Mouse (Mus musculus) neural tube, embryonic 12.5 days (tissue): Measurements from ENCODE around the gene Upk3a. TPM values are rescaled to one million over a fixed set of nuclear protein-coding genes. Genes with fewer than 3 reads are reported as not detected.
A peak's percentile ranks its signal among the peaks of the same experiment; 100 is the strongest.

ENCODE experiments used
- ATAC-seq: fragments of 200-750 bp; cut with Nextera tagmentation; 2 replicates; pipeline ENCODE4 v1.8.0; 2017; ENCODE audit warnings: low read depth, mild to moderate bottlenecking, moderate TSS enrichment, moderate library complexity; ENCODE audit not compliant: low FRiP score
- H3K27ac ChIP-seq: fragments of 300-500 bp; sonication (generic); 2 replicates; pipeline ENCODE4 v1.5.1; 2016
- H3K27me3 ChIP-seq: fragments of 300-500 bp; sonication (generic); replicated peaks from 2 replicates; pipeline ENCODE4 v1.6.1; 2016; ENCODE audit warnings: mild to moderate bottlenecking
- H3K36me3 ChIP-seq: fragments of 300-500 bp; sonication (generic); 2 replicates; pipeline ENCODE4 v1.6.1; 2016; ENCODE audit warnings: mild to moderate bottlenecking
- H3K4me1 ChIP-seq: fragments of 300-500 bp; sonication (generic); 2 replicates; pipeline ENCODE4 v1.6.1; 2016
- H3K4me2 ChIP-seq: fragments of 300-500 bp; sonication (generic); replicated peaks from 2 replicates; pipeline ENCODE4 v1.6.1; 2016; ENCODE audit warnings: mild to moderate bottlenecking
- H3K4me3 ChIP-seq: fragments of 300-500 bp; sonication (generic); 2 replicates; pipeline ENCODE4 v1.5.1; 2016
- H3K9ac ChIP-seq: fragments of 300-500 bp; sonication (generic); 2 replicates; pipeline ENCODE4 v1.6.1; 2016; ENCODE audit warnings: mild to moderate bottlenecking
- H3K9me3 ChIP-seq: fragments of 300-500 bp; sonication (generic); 2 replicates; pipeline ENCODE4 v1.6.1; 2016; ENCODE audit warnings: mild to moderate bottlenecking
- WGBS: fragments of 180-500 bp; shearing (Covaris S2); methylation state at CpG from one replicate; pipeline ENCODE4 v1.1.7; 2016; 5-methylcytosine and 5-hydroxymethylcytosine counted together
- polyA plus RNA-seq: library from polyadenylated mRNA; unstranded; fragments of >200 nt; fragmentation: Nextera tagmentation; extraction: Ambion mirVana; gene quantifications from 2 replicates; pipeline ENCODE4 v1.2.1, GENCODE M21; 2016

Gene Upk3a
- polyA plus RNA-seq, result 0.53 and 0.61 TPM in 2 replicates

DNA sequence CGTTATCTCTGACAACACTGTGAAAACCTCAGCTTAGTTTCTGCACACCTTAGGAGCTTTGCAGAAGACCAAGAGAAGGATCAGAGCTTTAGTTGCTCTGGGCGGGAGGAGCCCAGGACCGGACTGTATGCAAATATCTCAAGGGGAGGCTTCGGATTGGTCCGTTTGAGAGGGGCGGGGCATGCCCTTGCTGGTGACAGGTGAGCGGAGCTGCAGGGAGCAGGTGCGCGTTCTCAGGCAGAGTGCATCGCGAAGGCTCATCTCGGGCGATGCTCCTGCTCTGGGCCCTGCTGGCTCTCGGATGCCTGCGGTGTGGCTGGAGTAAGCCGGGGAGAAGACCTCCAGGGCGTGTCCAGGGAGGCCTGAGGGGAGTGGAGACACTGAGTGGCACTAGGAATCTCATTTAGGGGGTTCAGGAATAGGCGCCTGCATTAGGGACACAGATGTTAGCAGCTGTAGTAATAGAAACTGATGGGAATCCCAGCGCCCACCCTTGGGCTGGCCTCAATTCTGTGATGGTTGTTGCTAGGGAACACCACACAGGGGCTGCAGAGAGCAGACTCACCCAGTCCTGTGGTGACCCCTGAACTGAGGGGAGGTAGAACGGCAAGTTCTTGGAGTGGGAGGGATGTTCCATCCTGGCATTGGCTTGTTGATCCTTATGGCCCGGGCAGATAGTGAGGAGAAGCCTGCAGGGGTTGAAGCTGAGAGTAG is at the start of gene Upk3a:
Gene Upk3a, plus strand, starts transcription at position 191 of the 714 bp plus-strand sequence.
- Histone ChIP-seq H3K4me3 (no peak within 1 kb of the TSS), H3K9ac (no peak within 1 kb of the TSS), H3K36me3 (no peaks in the 10 kb centered on the region), H3K27ac (no peak within 1 kb of the TSS), H3K4me2 (peak within 1 kb of the TSS; percentile 45), H3K4me1 (no peaks in the 10 kb centered on the region), H3K27me3 (peaks cover 3% of the 10 kb centered on the region), H3K9me3 (no peaks in the 10 kb centered on the region)
- no peak for ATAC-seq
- 7% methylated on average over 21 of the region's 21 CpGs for WGBS

GRCm38 (mm10) chr15:84968534-84968933 is 48.4 kb upstream of the Upk3a start:
- Histone ChIP-seq H3K36me3 (peaks cover 4% of the 10 kb centered on the region; the same call in 1 of the 2 replicates), H3K4me1 (peaks cover 9% of the 10 kb centered on the region), H3K27ac (no peak overlapping the region), H3K9ac (no peak overlapping the region), H3K27me3 (no peaks in the 10 kb centered on the region), H3K9me3 (no peaks in the 10 kb centered on the region), H3K4me2 (no peak overlapping the region), H3K4me3 (no peak overlapping the region)
- WGBS, result 91% methylated on average over 4 of the region's 4 CpGs
- no peak for ATAC-seq

GRCm38 (mm10) chr15:84972860-84973543 is 43.9 kb upstream of the Upk3a start:
- H3K36me3 ChIP-seq, result peaks cover 4% of the 10 kb centered on the region; the same call in 1 of the 2 replicates
- H3K4me2 ChIP-seq, result 0 out of 2 replicates have a peak overlapping the region, but pooled peaks have one; percentile 1
- H3K4me3 ChIP-seq, result no peak overlapping the region
- peaks cover 45% of the 10 kb centered on the region for H3K4me1 ChIP-seq
- 51% methylated on average over 8 of the region's 8 CpGs for WGBS
- no peaks in the 10 kb centered on the region for H3K9me3 ChIP-seq
- no peaks in the 10 kb centered on the region for H3K27me3 ChIP-seq
- H3K27ac ChIP-seq, result no peak overlapping the region
- no peak for ATAC-seq
- H3K9ac ChIP-seq, result no peak overlapping the region

GRCm38 (mm10) chr15:84973544-84973871 is 43.4 kb upstream of the Upk3a start:
- Histone ChIP-seq H3K9ac (0 out of 2 replicates have a peak overlapping the region, but pooled peaks have one; percentile 17), H3K27me3 (no peaks in the 10 kb centered on the region), H3K27ac (no peak overlapping the region), H3K4me2 (0 out of 2 replicates have a peak overlapping the region, but pooled peaks have one; percentile 1), H3K9me3 (no peaks in the 10 kb centered on the region), H3K4me1 (peaks cover 45% of the 10 kb centered on the region), H3K36me3 (peaks cover 4% of the 10 kb centered on the region; the same call in 1 of the 2 replicates), H3K4me3 (no peak overlapping the region)
- ATAC-seq, result no peak
- 22% methylated on average over 3 of the region's 3 CpGs for WGBS

GRCm38 (mm10) chr15:84975729-84976128 is 41.2 kb upstream of the Upk3a start:
- Histone ChIP-seq H3K27me3 (no peaks in the 10 kb centered on the region), H3K27ac (no peak overlapping the region)

GRCm38 (mm10) chr15:84981609-84982313 is 35.2 kb upstream of the Upk3a start:
- Histone ChIP-seq H3K36me3 (no peaks in the 10 kb centered on the region), H3K27ac (no peak overlapping the region), H3K9ac (no peak overlapping the region), H3K4me1 (peaks cover 35% of the 10 kb centered on the region), H3K4me2 (no peak overlapping the region), H3K9me3 (no peaks in the 10 kb centered on the region), H3K4me3 (no peak overlapping the region), H3K27me3 (no peaks in the 10 kb centered on the region)
- WGBS, result 85% methylated on average over 9 of the region's 9 CpGs
- ATAC-seq, result no peak

More at GRCm38 (mm10) chr15:84975729-84976128, 41.2 kb upstream of the Upk3a start:
- ATAC-seq, result no peak
- Histone ChIP-seq H3K9me3 (no peaks in the 10 kb centered on the region), H3K4me2 (0 out of 2 replicates have a peak overlapping the region, but pooled peaks have one; percentile 1), H3K4me3 (no peak overlapping the region), H3K4me1 (peaks cover 45% of the 10 kb centered on the region), H3K9ac (0 out of 2 replicates have a peak overlapping the region, but pooled peaks have one; percentile 8), H3K36me3 (no peaks in the 10 kb centered on the region)
- WGBS, result 38% methylated on average over 4 of the region's 4 CpGs

DNA sequence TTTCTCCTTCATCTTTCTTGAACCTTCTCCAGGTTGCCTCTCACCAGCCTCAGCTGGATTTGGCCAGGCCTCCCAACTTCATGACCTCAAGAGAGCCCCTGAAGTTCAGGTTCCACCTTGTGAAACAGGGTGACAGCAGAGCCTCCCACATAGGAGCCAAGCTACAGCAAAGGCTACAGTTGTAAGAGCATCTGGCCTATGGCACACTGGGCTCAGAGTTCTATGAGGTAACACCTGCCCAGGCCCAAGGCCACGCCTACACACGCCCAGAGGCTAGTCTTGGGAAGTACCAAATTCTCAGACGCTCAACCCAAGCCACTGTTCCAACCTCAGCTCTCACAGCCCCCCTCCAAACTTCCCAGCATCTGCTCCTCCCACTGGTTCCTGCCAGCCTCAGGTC is 34.1 kb upstream of the Upk3a start:
- no peak for ATAC-seq
- Histone ChIP-seq H3K36me3 (no peaks in the 10 kb centered on the region), H3K4me3 (no peak overlapping the region), H3K27ac (no peak overlapping the region), H3K4me2 (no peak overlapping the region), H3K27me3 (no peaks in the 10 kb centered on the region), H3K9me3 (no peaks in the 10 kb centered on the region), H3K9ac (no peak overlapping the region), H3K4me1 (peaks cover 33% of the 10 kb centered on the region)
- 91% methylated on average over 3 of the region's 3 CpGs for WGBS

DNA sequence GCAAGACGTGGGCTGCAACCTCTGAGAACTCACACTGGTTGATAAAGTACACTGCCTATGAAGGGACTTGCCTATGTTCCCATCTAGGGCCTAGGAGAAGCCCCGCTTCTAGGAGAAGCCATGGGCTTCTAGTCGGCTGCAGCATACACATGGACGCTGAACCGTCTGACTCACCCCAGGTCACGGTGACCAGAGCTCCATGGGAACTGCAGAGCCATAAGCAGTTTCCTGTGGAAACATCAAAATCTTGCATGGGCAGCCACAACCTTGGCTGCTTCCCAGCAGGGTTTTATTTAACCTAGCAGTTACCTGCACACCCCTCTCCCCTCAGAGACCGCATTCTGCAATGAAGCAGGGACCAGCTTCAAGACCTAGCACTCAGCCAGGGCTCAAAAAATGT is 33.2 kb upstream of the Upk3a start:
- H3K4me3 ChIP-seq, result no peak overlapping the region
- no peak overlapping the region for H3K4me2 ChIP-seq
- no peaks in the 10 kb centered on the region for H3K36me3 ChIP-seq
- no peaks in the 10 kb centered on the region for H3K9me3 ChIP-seq
- ATAC-seq, result no peak
- H3K4me1 ChIP-seq, result peaks cover 38% of the 10 kb centered on the region
- H3K27me3 ChIP-seq, result no peaks in the 10 kb centered on the region
- H3K27ac ChIP-seq, result no peak overlapping the region
- WGBS, result 89% methylated on average over 7 of the region's 7 CpGs
- H3K9ac ChIP-seq, result no peak overlapping the region

GRCm38 (mm10) chr15:84985516-84986160 is 31.3 kb upstream of the Upk3a start:
- H3K27ac ChIP-seq, result no peak overlapping the region
- no peak for ATAC-seq
- H3K4me3 ChIP-seq, result no peak overlapping the region
- H3K9me3 ChIP-seq, result no peaks in the 10 kb centered on the region
- H3K27me3 ChIP-seq, result 0 out of 2 replicates have a peak, but pooled peaks cover 5% of the 10 kb centered on the region
- peaks cover 38% of the 10 kb centered on the region for H3K4me1 ChIP-seq
- 86% methylated on average over 12 of the region's 12 CpGs for WGBS
- no peaks in the 10 kb centered on the region for H3K36me3 ChIP-seq
- H3K9ac ChIP-seq, result no peak overlapping the region
- peak overlapping the region; percentile 84 for H3K4me2 ChIP-seq

GRCm38 (mm10) chr15:84986171-84987019 is 30.5 kb upstream of the Upk3a start:
- Histone ChIP-seq H3K27me3 (0 out of 2 replicates have a peak, but pooled peaks cover 5% of the 10 kb centered on the region), H3K4me2 (peak overlapping the region; percentile 84), H3K36me3 (no peaks in the 10 kb centered on the region), H3K27ac (no peak overlapping the region), H3K9me3 (no peaks in the 10 kb centered on the region), H3K4me3 (peak overlapping the region; percentile 87), H3K9ac (peak overlapping the region; percentile 94), H3K4me1 (peaks cover 38% of the 10 kb centered on the region)
- 69% methylated on average over 4 of the region's 4 CpGs for WGBS
- no peak for ATAC-seq
